Comparison of ENCODE assay signal across 14 mouse cellular contexts in genomic region chr19:54040356-54041028, GRCm38 (mm10). TPM values are rescaled to one million over a fixed set of nuclear protein-coding genes. Genes with fewer than 3 reads are reported as not detected.
DNase-seq lines count a peak whose midpoint lies in the region; ATAC-seq and TF ChIP-seq lines count a peak whose summit lies in the region.
"Had no signal": no experiment of that assay in that cellular context is flagged by ENCODE, and none has a peak within 500 bp of the region (broad histone marks: within the 10 kb centered on the region; RNA-seq: fewer than 3 reads in every experiment).

No protein-coding gene starts in this region.

- no peak for ATAC-seq in midbrain, embryonic 15.5 days (replicated peaks)
- no peak for ATAC-seq in midbrain, postnatal 0 days (ENCODE audit: low FRiP score)
- ATAC-seq: hindbrain, postnatal 0 days had no signal

- H3K4me2 ChIP-seq in midbrain, embryonic 15.5 days = peak overlapping the region; percentile 11; the same call in 1 of the 2 replicates
- H3K4me2 ChIP-seq in midbrain, postnatal 0 days (ENCODE audit: low read depth, low read length, poor library complexity, severe bottlenecking) = no peak overlapping the region
- H3K4me2 ChIP-seq: embryonic facial prominence, embryonic 13.5 days had no signal

- H3K27me3 ChIP-seq in midbrain, embryonic 15.5 days (replicated peaks) = no peaks in the 10 kb centered on the region
- H3K27me3 ChIP-seq in midbrain, postnatal 0 days (ENCODE audit: insufficient read depth, low read length) = no peaks in the 10 kb centered on the region

- no peaks in the 10 kb centered on the region for H3K9me3 ChIP-seq in midbrain, embryonic 15.5 days
- H3K9me3 ChIP-seq in midbrain, postnatal 0 days (ENCODE audit: low read length) = no peaks in the 10 kb centered on the region
- H3K9me3 ChIP-seq: embryonic facial prominence, embryonic 13.5 days; heart, embryonic 10.5 days had no signal

- no peak overlapping the region for H3K4me3 ChIP-seq in midbrain, embryonic 15.5 days
- H3K4me3 ChIP-seq in midbrain, postnatal 0 days (ENCODE audit: low read depth, low read length) = no peak overlapping the region
- H3K4me3 ChIP-seq: embryonic facial prominence, embryonic 13.5 days; heart, embryonic 10.5 days had no signal

- 0 out of 2 replicates have a peak, but pooled peaks cover 4% of the 10 kb centered on the region for H3K36me3 ChIP-seq in midbrain, embryonic 15.5 days (replicated peaks)
- H3K36me3 ChIP-seq in midbrain, postnatal 0 days (ENCODE audit: insufficient read depth, low read length) = no peaks in the 10 kb centered on the region

- WGBS in midbrain, embryonic 15.5 days = 74% methylated on average over 4 of the region's 4 CpGs
- 72% methylated on average over 4 of the region's 4 CpGs for WGBS in midbrain, postnatal 0 days

- no peak overlapping the region for H3K9ac ChIP-seq in midbrain, embryonic 15.5 days
- H3K9ac ChIP-seq in midbrain, postnatal 0 days (replicated peaks; ENCODE audit: low read length, poor library complexity, severe bottlenecking) = no peak overlapping the region
- H3K9ac ChIP-seq: embryonic facial prominence, embryonic 13.5 days had no signal

- H3K4me1 ChIP-seq in midbrain, embryonic 15.5 days = peaks cover 8% of the 10 kb centered on the region; the same call in 1 of the 2 replicates
- H3K4me1 ChIP-seq in midbrain, postnatal 0 days (ENCODE audit: insufficient read depth, low read length) = peaks cover 2% of the 10 kb centered on the region; the same call in 1 of the 2 replicates

- H3K27ac ChIP-seq in midbrain, embryonic 15.5 days = no peak overlapping the region
- H3K27ac ChIP-seq in midbrain, postnatal 0 days (ENCODE audit: low read depth, low read length) = no peak overlapping the region
- H3K27ac ChIP-seq: embryonic facial prominence, embryonic 13.5 days; heart, embryonic 10.5 days; hindbrain, postnatal 0 days had no signal

- no peak for TF ChIP-seq CTCF in midbrain, postnatal 0 days (IDR thresholded peaks at IDR 0.05)

- peak; percentile 61 to 65 for DNase-seq in cerebellum, postnatal 10 days
- DNase-seq in cerebellum, adult 18-20 months = no peak
- no peak for DNase-seq in midbrain, postnatal 0 days (ENCODE audit: low spot score)
- DNase-seq in lung, postnatal 36 days = peak; percentile 30
- no peak for DNase-seq in spleen, adult 18-20 months
- no peak for DNase-seq in layer of hippocampus, postnatal 14 days (ENCODE audit: low spot score in 2 of 2)
- DNase-seq: gastrocnemius, postnatal 25 days; heart, postnatal 4 days; kidney, postnatal 10 days had no signal

RNA-seq across cellular contexts. Expression of gene Adra2a, which starts 3.5 kb away (rescaled TPM):
- 3.2 and 3.7 TPM in 2 replicates for polyA plus RNA-seq in midbrain, embryonic 15.5 days (2015; fragmentation: Nextera tagmentation; extraction: Ambion mirVana)
- total RNA-seq in midbrain, postnatal 0 days (2014; rRNA removed) = 25.1 and 30.5 TPM in 2 replicates
- polyA plus RNA-seq in midbrain, postnatal 0 days (2015; fragmentation: Nextera tagmentation; extraction: Ambion mirVana) = 2.9 and 3.4 TPM in 2 replicates
- 10 to 100 TPM; 13.6 to 14.5 TPM for total RNA-seq in layer of hippocampus, postnatal 14 days (2021)
- total RNA-seq: monocyte, adult 5-6 weeks had no signal

Comparison
In these comparisons a context has a peak if more than half of its experiments do, and no peak if none do; other contexts are left out.
1. DNase-seq: peak in cerebellum, postnatal 10 days (2 of 2) and lung, postnatal 36 days (single experiment); none in cerebellum, adult 18-20 months (0 of 2), midbrain, postnatal 0 days (single experiment), spleen, adult 18-20 months (0 of 2) and layer of hippocampus, postnatal 14 days (0 of 2).